Mouse (Mus musculus): ENCODE measurements around the gene 2900011O08Rik. TPM values are rescaled to one million over a fixed set of nuclear protein-coding genes. Genes with fewer than 3 reads are reported as not detected.
"Not testable (repeated sequence)": the region's sequence is repeated elsewhere in the genome, so short reads cannot be mapped to it uniquely, and the experiment has no call there.

Gene 2900011O08Rik
- polyA plus RNA-seq, 1 experiment from 2014 or later, result 45.5 TPM

DNA sequence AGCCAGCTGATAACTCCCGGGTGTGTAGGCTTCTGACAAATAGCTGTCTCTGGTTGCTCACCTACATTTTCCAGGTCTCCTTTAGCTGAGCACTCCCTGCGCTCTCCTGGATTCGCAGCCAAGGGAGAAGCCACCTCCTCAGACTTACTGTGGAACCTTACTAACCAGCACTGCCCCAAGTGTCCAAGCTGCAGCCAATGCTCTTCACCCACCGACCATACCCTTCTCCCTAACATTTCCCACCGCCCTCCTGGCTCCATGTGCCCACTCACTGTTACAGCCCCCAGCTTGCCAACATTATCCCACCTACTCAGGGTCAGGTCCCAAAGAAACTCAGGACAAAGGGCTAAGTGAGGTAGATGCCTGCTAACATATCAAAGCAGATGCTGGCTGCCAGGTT lies 66.7 kb downstream of the 2900011O08Rik start:
- Histone ChIP-seq H3K4me3 (replicated peaks) (no peak overlapping the region), H3K9me3 (no peaks in the 10 kb centered on the region), H3K27ac (no peak overlapping the region), H3K36me3 (replicated peaks) (no peaks in the 10 kb centered on the region), H3K9ac (no peak overlapping the region), H3K4me1 (peaks cover 9% of the 10 kb centered on the region), H3K27me3 (no peaks in the 10 kb centered on the region), H3K4me2 (no peak overlapping the region)
- 90% methylated on average over 5 of the region's 5 CpGs for WGBS
- ATAC-seq (ENCODE audit: low FRiP score), result no peak

DNA sequence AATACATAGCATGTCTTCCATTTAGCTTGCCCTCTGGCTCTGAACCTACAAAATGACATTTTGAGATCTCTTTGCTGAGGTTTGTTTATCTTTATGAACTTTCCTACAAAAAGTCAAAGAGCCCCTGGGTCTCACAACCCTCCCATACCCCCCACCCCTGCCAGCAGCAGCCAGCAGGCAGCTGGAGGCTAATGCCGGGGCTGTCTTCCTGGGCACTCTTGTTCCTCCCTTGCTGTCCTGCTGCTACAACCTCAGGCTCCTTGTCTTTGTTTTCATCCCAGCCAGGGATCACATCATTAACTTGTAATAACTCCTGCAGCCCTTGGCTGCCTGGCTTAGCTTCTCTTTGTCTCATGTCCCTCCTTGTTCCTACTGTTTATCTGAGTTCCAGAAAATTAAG lies 68.9 kb downstream of the 2900011O08Rik start:
- Histone ChIP-seq H3K4me2 (no peak overlapping the region), H3K27ac (no peak overlapping the region), H3K9me3 (no peaks in the 10 kb centered on the region), H3K4me1 (peaks cover 15% of the 10 kb centered on the region), H3K4me3 (replicated peaks) (no peak overlapping the region), H3K27me3 (no peaks in the 10 kb centered on the region; the same call in 1 of the 2 replicates), H3K36me3 (replicated peaks) (no peaks in the 10 kb centered on the region), H3K9ac (no peak overlapping the region)
- no peak for ATAC-seq (ENCODE audit: low FRiP score)
- 10% methylated on average over 1 of the region's 1 CpGs for WGBS

DNA sequence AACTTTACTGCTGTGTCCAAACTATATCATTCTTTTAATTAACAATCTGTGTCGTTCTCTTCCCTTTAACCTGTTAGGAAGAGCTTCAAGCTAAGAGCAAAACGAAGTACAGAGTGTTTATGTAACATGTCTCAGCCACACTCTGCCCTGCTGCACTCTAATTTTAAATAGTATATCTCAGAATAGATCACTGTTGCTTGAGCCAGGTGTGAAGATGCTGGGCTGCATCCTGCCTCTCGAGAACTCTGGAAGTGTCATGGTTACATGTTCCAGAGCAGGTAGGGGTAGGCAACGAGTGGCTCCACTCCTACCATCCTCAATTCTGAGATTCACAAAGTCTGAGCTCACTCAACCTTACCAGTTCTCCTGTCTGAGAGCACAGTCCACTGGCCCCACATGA lies 70.3 kb downstream of the 2900011O08Rik start:
- no peaks in the 10 kb centered on the region for H3K9me3 ChIP-seq
- H3K27me3 ChIP-seq, result no peaks in the 10 kb centered on the region; the same call in 1 of the 2 replicates
- H3K4me3 ChIP-seq (replicated peaks), result no peak overlapping the region
- H3K9ac ChIP-seq, result no peak overlapping the region
- H3K4me2 ChIP-seq, result no peak overlapping the region
- no peak overlapping the region for H3K27ac ChIP-seq
- ATAC-seq (ENCODE audit: low FRiP score), result no peak
- H3K4me1 ChIP-seq, result peaks cover 15% of the 10 kb centered on the region
- WGBS, result 86% methylated on average over 4 of the region's 4 CpGs
- no peaks in the 10 kb centered on the region for H3K36me3 ChIP-seq (replicated peaks)

DNA sequence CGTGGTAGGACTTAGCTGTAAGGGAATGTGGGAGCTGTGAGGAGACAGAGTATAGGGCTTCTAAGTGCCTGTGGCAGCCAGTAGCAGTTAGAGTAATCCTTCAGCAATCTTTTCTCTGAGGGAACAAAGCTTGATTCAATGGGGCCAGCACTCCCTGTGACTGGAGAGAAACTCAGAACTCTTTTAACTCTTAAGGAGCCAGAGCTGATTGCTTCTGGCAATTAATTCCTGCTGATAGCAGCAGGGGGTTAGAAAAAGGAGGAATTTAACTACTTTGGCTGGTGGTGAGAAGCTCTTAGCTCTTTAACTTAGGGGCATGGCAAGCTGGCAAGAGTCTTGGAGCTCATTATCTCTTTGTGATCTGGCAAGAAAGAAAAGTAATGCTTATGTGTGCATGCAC lies 72.1 kb downstream of the 2900011O08Rik start:
- Histone ChIP-seq H3K9me3 (no peaks in the 10 kb centered on the region), H3K27ac (0 out of 2 replicates have a peak overlapping the region, but pooled peaks have one; percentile 61), H3K36me3 (replicated peaks) (no peaks in the 10 kb centered on the region), H3K4me3 (replicated peaks) (no peak overlapping the region), H3K4me2 (no peak overlapping the region), H3K9ac (no peak overlapping the region), H3K4me1 (peaks cover 15% of the 10 kb centered on the region), H3K27me3 (no peaks in the 10 kb centered on the region; the same call in 1 of the 2 replicates)
- 0% methylated on average over 1 of the region's 1 CpGs for WGBS
- ATAC-seq (ENCODE audit: low FRiP score), result peak; percentile 77; the same call in 1 of the 2 replicates

DNA sequence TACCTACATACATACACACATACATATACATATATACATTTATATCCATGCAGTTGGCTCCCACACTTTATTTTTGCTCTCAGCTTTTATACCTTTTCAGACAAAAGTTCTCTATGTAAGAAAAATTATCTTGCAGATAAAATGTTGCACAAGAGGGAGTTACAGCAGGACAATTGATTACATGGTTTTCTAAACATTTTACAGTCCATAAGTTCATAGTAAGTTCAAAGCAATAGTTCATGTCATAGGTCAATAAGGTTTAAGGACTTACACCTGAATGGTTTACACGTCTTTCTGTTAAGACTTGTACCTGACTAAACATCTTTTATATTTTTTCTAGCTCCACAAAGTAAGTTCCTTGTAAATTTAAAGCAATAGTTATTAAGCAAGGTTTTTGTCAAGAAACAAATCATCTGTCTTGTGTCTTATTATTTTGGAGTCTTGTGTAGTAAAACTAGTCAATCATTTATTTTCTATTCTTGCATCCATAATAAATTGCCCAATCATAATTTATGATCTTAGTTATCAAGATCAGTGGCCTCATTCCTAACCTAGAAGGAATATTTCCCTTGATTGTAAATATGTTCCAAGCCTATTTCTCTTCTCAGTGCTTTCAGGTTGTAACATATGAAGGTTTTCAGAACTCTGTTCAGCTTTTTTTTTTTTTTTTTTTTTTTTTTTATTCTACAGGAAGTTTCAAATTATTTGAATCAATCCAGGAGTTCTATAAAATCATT lies 72.9 kb downstream of the 2900011O08Rik start:
- ATAC-seq (ENCODE audit: low FRiP score), result no peak
- H3K36me3 ChIP-seq (replicated peaks), result no peaks in the 10 kb centered on the region
- WGBS, result 42% methylated on average over 1 of the region's 1 CpGs
- no peak overlapping the region for H3K9ac ChIP-seq
- no peak overlapping the region for H3K4me3 ChIP-seq (replicated peaks)
- peaks cover 15% of the 10 kb centered on the region for H3K4me1 ChIP-seq
- H3K9me3 ChIP-seq, result no peaks in the 10 kb centered on the region
- H3K4me2 ChIP-seq, result no peak overlapping the region
- no peak overlapping the region for H3K27ac ChIP-seq
- no peaks in the 10 kb centered on the region; the same call in 1 of the 2 replicates for H3K27me3 ChIP-seq

DNA sequence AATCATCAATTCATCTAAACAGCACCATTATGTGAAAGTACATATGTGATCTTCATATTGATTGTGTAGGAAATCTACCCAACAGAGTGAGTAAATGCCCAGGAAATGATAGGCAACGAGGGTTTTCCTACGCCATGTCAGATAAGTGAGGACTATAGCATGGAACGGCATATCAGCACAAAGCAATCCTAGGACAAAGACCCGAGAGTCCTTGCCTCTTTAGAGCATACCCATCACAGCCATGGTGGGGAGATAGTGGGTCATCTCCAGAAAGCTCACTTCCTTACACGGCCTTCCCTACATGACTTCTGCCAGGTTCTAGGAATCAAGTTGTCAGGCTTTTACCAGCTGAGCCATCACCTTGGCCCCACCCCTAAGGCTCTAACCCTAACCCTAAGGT lies 73.5 kb downstream of the 2900011O08Rik start:
- 78% methylated on average over 5 of the region's 5 CpGs for WGBS
- H3K9ac ChIP-seq, result no peak overlapping the region
- H3K4me2 ChIP-seq, result no peak overlapping the region
- H3K27me3 ChIP-seq, result no peaks in the 10 kb centered on the region; the same call in 1 of the 2 replicates
- H3K36me3 ChIP-seq (replicated peaks), result no peaks in the 10 kb centered on the region
- no peak for ATAC-seq (ENCODE audit: low FRiP score)
- no peaks in the 10 kb centered on the region for H3K9me3 ChIP-seq
- H3K4me3 ChIP-seq (replicated peaks), result no peak overlapping the region
- H3K27ac ChIP-seq, result no peak overlapping the region
- H3K4me1 ChIP-seq, result peaks cover 15% of the 10 kb centered on the region

DNA sequence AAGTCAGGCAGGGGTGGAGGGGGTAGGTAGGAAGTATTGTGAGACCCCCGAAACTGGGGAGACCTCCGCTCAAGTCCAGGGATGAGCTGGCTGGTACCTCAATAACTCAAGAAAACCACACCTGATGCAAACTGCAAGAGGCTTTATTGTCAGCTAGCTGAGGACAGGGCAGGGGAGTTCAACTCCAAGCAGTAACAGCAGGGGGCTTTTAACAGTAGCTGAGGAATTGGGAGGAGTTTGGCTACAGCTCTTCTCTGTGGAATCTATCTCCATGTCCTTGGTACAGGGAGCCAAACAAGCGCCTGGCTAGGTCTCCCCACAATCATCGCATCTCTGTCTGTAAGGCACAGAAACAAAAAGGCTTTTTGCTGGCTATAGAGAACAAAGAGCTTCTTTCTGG lies 80.2 kb downstream of the 2900011O08Rik start:
- not testable (repeated sequence) for ATAC-seq (ENCODE audit: low FRiP score); H3K9ac ChIP-seq; H3K4me1 ChIP-seq; H3K4me3 ChIP-seq (replicated peaks); H3K36me3 ChIP-seq (replicated peaks); H3K4me2 ChIP-seq; H3K27me3 ChIP-seq; H3K9me3 ChIP-seq; H3K27ac ChIP-seq
- WGBS, result 91% methylated on average over 4 of the region's 4 CpGs

DNA sequence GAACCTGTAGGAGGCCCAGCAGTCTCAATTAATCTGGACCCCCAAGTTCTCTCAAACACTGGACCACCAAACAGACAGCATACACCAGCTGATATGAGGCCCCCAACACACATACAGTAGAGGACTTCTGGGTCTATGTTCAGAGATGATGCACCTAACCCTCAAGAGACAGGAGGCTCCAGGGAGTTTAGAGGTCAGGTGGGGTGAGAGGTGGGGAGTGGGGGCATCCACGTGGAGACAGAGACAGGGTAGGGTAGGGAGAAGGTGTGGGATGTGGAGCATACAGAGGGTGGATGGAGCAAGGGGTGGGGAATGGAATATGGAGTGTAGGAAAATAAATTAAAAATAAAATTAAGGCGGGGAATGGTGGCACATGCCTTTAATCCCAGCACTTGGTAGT lies 82.3 kb downstream of the 2900011O08Rik start:
- H3K4me3 ChIP-seq (replicated peaks); H3K4me1 ChIP-seq; H3K9ac ChIP-seq; ATAC-seq (ENCODE audit: low FRiP score); H3K36me3 ChIP-seq (replicated peaks); H3K27me3 ChIP-seq; H3K27ac ChIP-seq; H3K9me3 ChIP-seq; H3K4me2 ChIP-seq: not testable (repeated sequence)
- 89% methylated on average over 2 of the region's 2 CpGs for WGBS

DNA sequence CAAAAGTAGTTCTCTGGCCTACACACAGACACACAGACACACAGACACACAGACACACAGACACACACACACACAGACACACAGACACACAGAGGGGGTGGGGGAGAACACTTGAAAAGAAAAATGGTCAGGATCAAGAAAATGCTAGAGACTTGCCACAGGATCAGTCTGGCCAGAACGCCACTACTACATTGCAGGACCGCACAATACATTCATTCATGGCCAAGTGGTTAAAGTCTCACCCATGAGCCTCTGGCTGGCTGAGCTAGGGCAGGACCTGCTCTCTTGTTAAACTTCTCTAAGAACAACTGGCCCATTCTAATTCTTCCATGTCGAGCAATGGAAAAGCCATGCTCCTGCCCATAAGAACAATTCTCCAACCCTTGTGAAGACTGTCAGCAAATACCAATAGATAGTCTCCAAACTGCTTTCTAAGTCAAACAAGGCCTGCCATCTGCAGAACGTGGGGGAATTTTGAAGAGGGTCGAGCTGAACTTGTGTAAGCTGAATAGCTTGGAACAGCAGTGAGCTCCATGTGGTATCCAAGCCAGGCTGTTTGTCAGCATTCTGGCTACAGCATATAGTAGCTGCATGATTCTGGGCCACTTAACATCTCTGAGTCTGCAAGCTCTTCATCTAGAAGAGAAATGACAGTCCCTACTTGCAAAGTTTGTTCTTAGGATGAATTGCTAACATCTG lies 84.2 kb downstream of the 2900011O08Rik start:
- H3K36me3 ChIP-seq (replicated peaks), result no peaks in the 10 kb centered on the region
- H3K27me3 ChIP-seq, result no peaks in the 10 kb centered on the region
- no peak overlapping the region for H3K4me3 ChIP-seq (replicated peaks)
- peaks cover 3% of the 10 kb centered on the region; the same call in 1 of the 2 replicates for H3K4me1 ChIP-seq
- H3K4me2 ChIP-seq, result no peak overlapping the region
- ATAC-seq (ENCODE audit: low FRiP score), result no peak
- 76% methylated on average over 5 of the region's 5 CpGs for WGBS
- no peaks in the 10 kb centered on the region for H3K9me3 ChIP-seq
- H3K9ac ChIP-seq, result no peak overlapping the region
- H3K27ac ChIP-seq, result no peak overlapping the region

DNA sequence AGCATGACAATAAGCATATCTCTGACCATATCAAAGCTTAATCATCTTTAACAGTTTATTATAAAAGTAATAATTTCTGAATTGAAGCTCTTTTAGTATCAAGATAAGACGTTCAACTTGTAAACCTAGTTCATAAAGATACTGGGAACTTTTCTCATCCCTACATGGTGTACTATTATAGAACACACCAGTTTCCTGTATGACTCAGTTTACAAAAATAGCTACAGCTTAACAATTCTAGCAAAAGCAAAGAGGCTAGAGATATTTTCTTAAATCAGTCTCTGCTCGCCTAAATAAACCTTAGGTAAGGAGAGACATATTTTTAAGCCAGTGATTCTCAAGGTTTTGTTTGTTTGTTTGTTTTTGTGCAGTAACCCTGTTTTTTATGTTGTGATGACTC lies 96.5 kb downstream of the 2900011O08Rik start:
- no peaks in the 10 kb centered on the region for H3K27me3 ChIP-seq
- no peaks in the 10 kb centered on the region for H3K9me3 ChIP-seq
- H3K9ac ChIP-seq, result no peak overlapping the region
- no peak for ATAC-seq (ENCODE audit: low FRiP score)
- no peaks in the 10 kb centered on the region for H3K36me3 ChIP-seq (replicated peaks)
- H3K27ac ChIP-seq, result no peak overlapping the region
- WGBS, result 90% methylated on average over 2 of the region's 2 CpGs
- H3K4me1 ChIP-seq, result no peaks in the 10 kb centered on the region
- H3K4me3 ChIP-seq (replicated peaks), result no peak overlapping the region
- no peak overlapping the region for H3K4me2 ChIP-seq

DNA sequence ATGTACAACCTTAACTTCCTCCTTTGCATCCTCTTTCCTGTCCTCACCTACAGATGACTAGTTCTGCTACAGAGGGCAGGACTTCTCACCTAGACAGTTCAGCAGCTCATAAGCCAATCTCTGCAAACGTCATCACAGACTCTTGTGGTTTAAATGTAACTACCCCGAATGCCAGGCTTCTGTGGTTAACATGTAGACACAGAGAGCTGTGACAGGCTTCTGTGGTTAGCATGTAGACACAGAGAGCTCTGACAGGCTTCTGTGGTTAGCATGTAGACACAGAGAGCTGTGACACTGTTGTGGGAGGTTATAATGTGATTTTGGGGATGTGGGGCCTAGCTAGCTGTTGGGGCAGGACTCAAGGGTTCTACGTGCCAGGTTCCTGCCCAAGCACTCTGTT lies 101.8 kb downstream of the 2900011O08Rik start:
- no peak overlapping the region for H3K4me3 ChIP-seq (replicated peaks)
- H3K4me1 ChIP-seq, result no peaks in the 10 kb centered on the region
- no peak overlapping the region for H3K4me2 ChIP-seq
- 85% methylated on average over 3 of the region's 3 CpGs for WGBS
- no peaks in the 10 kb centered on the region for H3K9me3 ChIP-seq
- 0 out of 2 replicates have a peak, but pooled peaks cover 6% of the 10 kb centered on the region for H3K36me3 ChIP-seq (replicated peaks)
- ATAC-seq (ENCODE audit: low FRiP score), result no peak
- no peak overlapping the region for H3K27ac ChIP-seq
- H3K27me3 ChIP-seq, result no peaks in the 10 kb centered on the region
- no peak overlapping the region for H3K9ac ChIP-seq

DNA sequence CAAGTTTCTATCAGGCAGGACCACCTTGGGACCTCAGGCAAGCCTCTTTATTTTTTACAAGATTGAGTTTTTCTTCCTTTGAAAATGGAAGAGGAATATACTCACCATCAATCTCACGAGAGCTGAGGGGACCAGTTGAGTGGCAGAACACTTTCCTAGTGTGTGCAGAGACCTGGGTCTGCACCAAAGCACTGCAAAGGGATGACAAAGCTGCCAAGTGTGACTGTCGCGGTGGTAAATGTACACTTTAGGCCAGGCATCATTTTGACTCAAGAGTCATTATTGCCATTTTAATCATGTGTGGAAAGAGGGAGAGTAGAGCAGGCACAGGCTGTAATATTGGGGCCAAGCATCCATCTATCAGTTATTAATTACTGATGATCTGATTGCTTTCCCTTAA lies 102.9 kb downstream of the 2900011O08Rik start:
- H3K27me3 ChIP-seq, result no peaks in the 10 kb centered on the region
- no peak overlapping the region for H3K4me2 ChIP-seq
- ATAC-seq (ENCODE audit: low FRiP score), result no peak
- WGBS, result 85% methylated on average over 3 of the region's 3 CpGs
- peaks cover 10% of the 10 kb centered on the region for H3K36me3 ChIP-seq (replicated peaks)
- H3K4me3 ChIP-seq (replicated peaks), result no peak overlapping the region
- no peak overlapping the region for H3K27ac ChIP-seq
- H3K9ac ChIP-seq, result no peak overlapping the region
- no peaks in the 10 kb centered on the region for H3K4me1 ChIP-seq
- H3K9me3 ChIP-seq, result no peaks in the 10 kb centered on the region

DNA sequence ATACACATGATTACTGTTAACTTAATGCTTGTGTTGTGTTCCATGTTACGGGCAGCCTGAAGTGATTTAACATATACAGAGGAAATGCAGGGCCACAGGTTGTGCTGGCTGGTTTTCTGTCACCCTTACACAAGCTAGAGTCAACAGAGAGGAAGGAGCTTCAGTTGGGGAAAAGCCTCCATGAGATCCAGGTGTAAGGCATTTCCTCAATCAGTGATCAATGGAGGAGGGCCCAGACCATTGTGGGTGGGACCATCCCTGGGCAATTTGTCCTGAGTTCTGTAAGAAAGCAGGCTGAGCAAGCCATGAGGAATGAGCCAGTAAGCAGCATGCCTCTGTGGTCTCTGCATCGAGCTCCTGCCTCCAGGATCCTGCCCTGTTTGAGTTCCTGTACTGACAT lies 105.4 kb downstream of the 2900011O08Rik start:
- no peak overlapping the region for H3K4me2 ChIP-seq
- H3K27me3 ChIP-seq, result no peaks in the 10 kb centered on the region
- peaks cover 10% of the 10 kb centered on the region for H3K36me3 ChIP-seq (replicated peaks)
- ATAC-seq (ENCODE audit: low FRiP score), result no peak
- 82% methylated on average over 2 of the region's 2 CpGs for WGBS
- no peak overlapping the region for H3K4me3 ChIP-seq (replicated peaks)
- no peaks in the 10 kb centered on the region for H3K4me1 ChIP-seq
- no peak overlapping the region for H3K27ac ChIP-seq
- H3K9ac ChIP-seq, result no peak overlapping the region
- no peaks in the 10 kb centered on the region for H3K9me3 ChIP-seq

All from forebrain, embryonic 12.5 days (tissue).